Mouse (Mus musculus) retina, postnatal 1 day (tissue): ENCODE results near the gene Cyp4x1.

Experiments used
- DNase-seq: peaks from one replicate; pipeline ENCODE4 v3.0.0-alpha.2; 2012

Cyp4x1 gene

DNA sequence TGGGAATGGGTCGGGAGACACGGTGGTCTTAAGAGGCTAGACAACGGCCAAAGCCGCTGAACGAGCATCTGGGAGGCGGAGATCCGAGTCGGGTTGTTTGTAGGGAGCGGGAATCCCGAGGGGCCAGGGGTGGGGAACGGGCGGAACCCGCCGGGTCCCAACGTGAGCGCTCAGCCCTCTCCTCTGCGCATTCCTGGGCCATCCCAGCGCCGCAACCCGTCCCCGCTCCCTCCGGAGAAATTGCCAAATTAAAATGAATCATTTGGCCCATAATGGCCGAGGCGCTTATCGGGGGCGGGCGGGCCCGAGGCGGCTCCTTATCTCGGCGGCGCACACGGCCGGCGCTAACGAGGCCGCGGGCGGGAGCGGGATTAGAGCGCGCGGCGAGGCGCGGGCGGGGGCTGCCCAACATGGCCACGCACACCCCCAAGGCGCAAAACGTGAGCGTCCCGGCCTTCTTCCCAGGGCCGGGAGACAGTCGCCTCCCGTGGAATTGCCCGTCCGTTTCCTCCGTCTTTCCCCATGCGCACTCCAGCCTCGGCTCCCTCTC is 77.6 kb downstream of the Cyp4x1 start, which contains the start of gene Tal1:
TSS of gene Tal1 (plus strand) at position 56 of the 550 bp plus-strand sequence.
- peak; percentile 63 for DNase-seq
